Mouse (Mus musculus) brain, adult 2 months (tissue): ENCODE measurements around the gene Arhgef10l.
"Not testable (repeated sequence)": the region's sequence is repeated elsewhere in the genome, so short reads cannot be mapped to it uniquely, and the experiment has no call there.

Experiments used
- DNase-seq: peaks from one replicate; pipeline ENCODE4 v3.0.0; 2011; ENCODE audit warnings: low read depth, low spot score

The Arhgef10l gene

DNA sequence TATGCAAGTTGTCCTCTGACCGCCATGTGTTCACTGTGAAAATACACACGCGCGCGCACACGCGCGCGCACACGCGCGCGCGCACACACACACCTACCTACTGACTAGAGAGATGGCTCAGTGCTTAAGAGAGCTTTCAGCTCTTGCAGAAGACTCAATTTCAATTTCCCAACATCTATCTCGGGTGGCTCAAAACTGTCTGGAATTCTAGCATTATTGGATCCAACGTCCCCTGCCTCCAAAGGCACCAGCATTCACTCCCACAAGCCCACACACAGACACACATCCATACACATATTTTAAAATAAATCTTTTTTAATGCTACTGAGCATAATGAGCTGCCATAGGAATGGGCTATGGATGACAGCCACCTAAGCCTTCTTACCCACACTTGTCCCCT is 89.2 kb downstream of the Arhgef10l start:
- DNase-seq: peak; percentile 29

DNA sequence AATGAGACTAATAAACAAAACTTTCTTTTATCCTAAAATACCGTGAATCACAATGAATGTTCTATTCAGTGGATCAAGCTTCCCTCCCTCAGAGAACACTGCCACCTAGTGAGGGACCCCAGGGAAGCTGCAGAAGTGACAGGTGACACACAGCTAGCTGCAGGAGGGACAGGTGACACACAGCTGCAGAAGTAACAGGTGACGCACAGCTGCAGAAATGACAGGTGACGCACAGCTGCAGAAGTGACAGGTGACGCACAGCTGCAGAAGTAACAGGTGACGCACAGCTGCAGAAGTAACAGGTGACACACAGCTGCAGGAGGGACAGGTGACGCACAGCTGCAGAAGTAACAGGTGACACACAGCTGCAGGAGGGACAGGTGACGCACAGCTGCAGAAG is 90.9 kb downstream of the Arhgef10l start:
- DNase-seq: not testable (repeated sequence)

- DNase-seq: peak; percentile 35
These were observed 93.4 kb downstream of the Arhgef10l start for GRCm38 (mm10) chr4:140572376-140572775.

- no peak for DNase-seq
These were observed 96.4 kb downstream of the Arhgef10l start for GRCm38 (mm10) chr4:140569394-140569793.

DNA sequence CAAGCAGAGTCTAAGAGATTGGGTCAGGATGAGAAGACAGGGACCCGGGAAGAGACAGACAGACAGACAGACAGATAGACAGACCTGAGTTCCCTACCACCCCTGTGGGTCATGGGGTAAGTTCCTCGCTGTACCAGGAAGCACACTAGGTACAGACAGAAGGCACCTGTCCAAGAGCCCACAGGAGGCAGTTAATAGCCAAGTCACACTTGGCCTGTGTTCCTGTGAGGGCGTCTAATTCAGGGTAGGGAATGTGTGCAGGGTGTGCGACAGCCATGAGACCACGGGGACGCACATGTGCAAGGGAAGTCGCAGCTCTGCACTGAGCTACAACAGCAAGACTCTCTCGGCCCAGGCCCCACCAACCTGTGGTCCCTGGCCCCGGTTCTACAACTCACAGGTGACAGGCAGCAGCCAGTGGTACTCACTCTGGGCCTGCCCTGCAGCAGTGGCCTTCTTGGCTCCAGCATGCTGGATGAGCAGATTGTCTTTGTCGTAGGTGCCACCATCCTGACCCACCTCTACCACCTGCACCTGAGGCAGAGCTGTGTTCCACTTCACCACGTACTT is 97.8 kb downstream of the Arhgef10l start:
- DNase-seq: peak; percentile 64

DNA sequence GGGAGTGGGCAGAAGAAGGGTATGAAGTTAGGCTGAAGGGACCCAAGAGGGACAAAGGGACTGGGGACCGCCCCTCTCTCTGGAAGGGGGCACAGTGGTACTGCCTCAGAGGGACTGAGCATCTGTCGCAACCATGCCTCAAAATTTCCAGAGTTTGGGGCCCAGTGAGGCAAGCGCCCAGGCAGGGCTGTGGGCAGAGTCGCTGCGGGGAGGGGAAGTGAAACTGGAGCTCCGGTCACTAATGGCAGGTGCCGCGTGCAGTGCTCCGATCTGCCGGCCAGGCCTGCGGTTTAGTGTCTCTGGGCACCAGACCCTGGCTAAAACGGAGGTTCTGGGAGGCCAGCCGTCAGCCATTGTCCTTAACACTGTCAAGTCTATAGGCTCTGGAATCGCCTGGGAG is 99.0 kb downstream of the Arhgef10l start:
- peak; percentile 27 for DNase-seq

GRCm38 (mm10) chr4:140564459-140564858 is 101.4 kb downstream of the Arhgef10l start:
- not testable (repeated sequence) for DNase-seq

DNA sequence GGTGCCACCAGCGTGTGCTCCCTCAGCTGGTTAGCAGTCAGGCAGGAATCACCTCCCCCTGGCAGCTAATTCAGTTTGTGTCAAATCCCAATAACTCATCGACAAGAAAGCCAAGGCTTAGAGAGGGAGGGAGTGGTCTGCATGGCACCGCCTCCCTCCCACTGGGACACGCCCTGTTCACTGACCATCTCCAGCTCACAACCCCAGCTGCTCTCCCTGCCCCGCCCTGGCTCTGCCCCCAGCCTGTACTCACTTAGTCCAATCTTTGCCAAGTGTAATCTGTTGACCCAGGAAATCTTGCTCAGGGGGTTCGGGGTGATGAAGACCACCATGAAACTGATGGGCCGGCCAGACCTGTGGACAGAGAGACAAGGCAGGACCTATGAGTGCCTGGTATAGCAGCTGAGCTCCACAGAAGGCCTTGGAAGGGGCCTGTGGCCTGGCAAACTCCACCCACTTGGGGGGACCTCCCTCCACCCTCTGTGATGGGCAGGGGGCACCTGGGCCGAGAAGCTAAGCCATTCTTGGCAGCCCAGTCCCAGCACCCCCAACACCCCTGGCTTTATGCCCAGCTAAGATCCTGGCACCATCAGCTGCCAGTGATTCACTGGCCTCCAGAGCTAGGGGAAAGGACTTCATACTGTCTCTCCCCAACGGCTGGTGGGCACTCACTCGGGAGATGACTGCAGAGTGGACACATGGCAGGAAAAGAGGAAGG is 103.2 kb downstream of the Arhgef10l start:
- peak; percentile 23 for DNase-seq

DNA sequence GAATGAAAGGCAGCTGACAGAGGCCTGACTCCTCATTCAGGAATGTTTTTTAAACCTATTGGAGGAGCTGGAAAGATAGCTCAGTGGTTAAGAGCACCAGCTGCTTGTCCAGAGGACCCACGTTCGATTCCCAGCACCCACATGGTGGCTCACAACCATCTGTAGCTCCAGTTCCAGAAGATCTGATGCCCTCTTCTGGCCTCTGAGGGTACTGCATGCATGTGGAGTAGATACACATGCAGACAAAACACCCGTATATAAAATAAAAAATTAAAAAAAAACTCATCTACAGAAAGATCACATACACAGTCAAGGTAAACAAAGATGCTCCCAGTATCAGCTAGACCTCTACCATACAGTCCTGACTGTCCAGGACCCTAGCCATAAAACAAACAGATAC is 104.1 kb downstream of the Arhgef10l start:
- no peak for DNase-seq

DNA sequence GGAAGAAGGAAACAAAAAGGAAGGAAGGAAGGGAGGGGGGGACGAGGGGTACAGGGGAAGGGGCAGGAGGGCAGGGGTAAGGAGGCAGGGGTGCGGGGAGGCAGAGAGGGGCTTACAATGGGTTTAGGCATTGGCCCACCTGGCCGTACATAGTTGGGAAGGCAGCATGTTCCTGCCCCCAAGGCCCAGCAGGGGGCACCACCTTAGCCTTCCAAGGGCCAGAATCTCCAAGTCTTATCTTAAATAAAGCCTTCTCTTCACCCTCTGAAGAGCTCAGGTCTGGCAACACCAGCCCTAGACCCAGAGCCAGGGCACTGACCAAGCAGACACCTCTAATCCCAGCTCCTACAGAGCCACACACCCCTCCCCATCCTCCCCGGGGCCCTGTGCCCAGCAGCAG is 106.0 kb downstream of the Arhgef10l start:
- DNase-seq: peak; percentile 34

GRCm38 (mm10) chr4:140558193-140558592 is 107.6 kb downstream of the Arhgef10l start:
- no peak for DNase-seq

- no peak for DNase-seq
These were observed 109.3 kb downstream of the Arhgef10l start for GRCm38 (mm10) chr4:140556561-140556960.

- DNase-seq: peak; percentile 83
These were observed 110.5 kb downstream of the Arhgef10l start for GRCm38 (mm10) chr4:140555273-140555672.

GRCm38 (mm10) chr4:140554552-140554951 is 111.3 kb downstream of the Arhgef10l start:
- no peak for DNase-seq

GRCm38 (mm10) chr4:140551766-140552165 is 114.0 kb downstream of the Arhgef10l start:
- DNase-seq: no peak

DNA sequence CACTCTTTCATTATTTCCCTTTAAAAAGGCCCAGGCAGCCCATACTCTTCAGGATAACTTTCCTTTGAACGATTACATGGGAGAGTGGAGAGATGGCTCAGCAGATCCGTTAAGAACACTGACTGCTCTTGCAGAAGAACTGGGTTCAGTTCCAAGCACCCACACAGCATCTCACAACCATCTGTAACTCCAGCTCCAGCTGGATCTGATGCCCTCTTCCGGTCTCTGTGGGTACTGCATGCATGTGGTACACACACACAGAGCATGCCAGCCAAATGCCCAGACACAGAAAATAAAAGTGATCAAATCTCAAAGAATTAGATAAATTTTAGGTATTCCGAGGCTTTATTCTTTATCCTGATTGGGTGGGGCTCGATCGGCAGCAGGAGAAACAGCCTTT is 115.1 kb downstream of the Arhgef10l start:
- DNase-seq: no peak

GRCm38 (mm10) chr4:140549975-140550374 is 115.8 kb downstream of the Arhgef10l start:
- peak; percentile 54 for DNase-seq

DNA sequence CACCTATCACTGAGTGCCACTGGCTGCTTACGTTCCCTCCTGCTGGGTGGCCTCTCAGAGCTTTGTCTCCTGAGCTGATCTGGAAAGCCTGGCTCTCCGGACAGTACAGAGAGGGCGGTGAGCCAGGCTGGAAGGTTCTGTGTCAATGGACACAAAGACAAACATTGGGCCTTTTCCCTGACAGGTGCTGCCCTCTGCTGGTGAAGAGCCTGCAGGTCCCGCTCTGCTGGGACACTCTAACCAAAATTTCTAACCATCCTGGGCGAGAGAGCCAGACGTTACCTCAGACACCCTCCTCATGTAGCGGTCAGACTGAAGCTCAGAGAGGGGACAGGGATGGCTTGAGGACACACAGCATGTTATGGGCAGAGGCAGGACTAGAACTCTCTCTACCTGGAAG is 118.3 kb downstream of the Arhgef10l start:
- peak; percentile 82 for DNase-seq

GRCm38 (mm10) chr4:140539125-140539524 is 126.7 kb downstream of the Arhgef10l start:
- DNase-seq: peak; percentile 71

DNA sequence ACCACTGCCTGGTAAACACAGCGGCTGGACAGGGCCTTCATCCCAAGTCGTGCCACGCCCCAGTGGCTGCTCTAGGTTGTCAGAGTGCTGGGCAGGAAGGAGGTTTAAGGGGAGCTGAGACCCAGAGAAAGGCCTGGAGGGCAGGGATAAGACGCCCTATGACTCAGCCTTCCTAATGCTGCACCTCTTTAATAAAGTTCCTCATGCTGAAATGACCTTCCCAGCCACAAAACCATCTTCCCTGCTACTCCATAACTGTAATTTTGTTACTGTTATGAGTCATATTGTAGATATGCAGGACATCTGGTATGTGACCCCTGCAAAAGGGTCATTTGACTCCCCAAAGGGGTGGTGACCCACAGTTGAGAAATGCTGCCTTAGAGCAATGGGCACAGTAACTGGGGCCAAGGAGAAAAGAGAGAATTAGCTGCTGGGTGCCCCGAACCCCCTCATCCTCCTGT is 128.2 kb downstream of the Arhgef10l start:
- DNase-seq: no peak

- DNase-seq: no peak
These were observed 130.5 kb downstream of the Arhgef10l start for GRCm38 (mm10) chr4:140535323-140535722.

DNA sequence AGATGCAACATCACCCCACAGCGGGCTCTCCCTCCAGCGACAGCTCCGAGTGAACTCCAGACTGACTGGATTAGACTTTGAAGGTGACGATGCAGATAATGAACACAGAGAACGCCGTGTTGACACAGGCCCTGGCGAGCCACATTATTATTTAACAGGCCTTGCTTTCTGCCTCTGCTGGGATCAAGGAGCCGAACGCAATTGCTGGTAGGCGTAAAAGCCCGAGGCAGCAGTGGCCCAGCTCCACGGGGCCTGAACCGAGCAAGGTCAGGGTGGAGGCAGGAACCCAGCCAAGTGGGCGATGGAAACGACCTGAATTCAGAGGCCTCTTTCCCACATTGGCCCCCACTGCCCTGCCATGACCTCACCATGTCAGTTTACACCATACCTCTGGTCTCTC is 133.5 kb downstream of the Arhgef10l start:
- DNase-seq: peak; percentile 44

- DNase-seq: no peak
These were observed 134.8 kb downstream of the Arhgef10l start for GRCm38 (mm10) chr4:140531024-140531423.
